Mouse (Mus musculus) liver, postnatal 0 days (tissue): ENCODE data around the gene Gm21985.
A peak's percentile ranks its signal among the peaks of the same experiment; 100 is the strongest.

Experiments used
- CTCF ChIP-seq: sonication (generic); IDR thresholded peaks from 2 replicates; pipeline ENCODE4 v1.5.1; 2016; ENCODE audit warnings: antibody characterized with exemption, low read depth
- EP300 ChIP-seq: IDR thresholded peaks from 2 replicates; pipeline ENCODE4 v1.6.1; 2016; ENCODE audit warnings: antibody characterized with exemption, low read depth, mild to moderate bottlenecking

DNA sequence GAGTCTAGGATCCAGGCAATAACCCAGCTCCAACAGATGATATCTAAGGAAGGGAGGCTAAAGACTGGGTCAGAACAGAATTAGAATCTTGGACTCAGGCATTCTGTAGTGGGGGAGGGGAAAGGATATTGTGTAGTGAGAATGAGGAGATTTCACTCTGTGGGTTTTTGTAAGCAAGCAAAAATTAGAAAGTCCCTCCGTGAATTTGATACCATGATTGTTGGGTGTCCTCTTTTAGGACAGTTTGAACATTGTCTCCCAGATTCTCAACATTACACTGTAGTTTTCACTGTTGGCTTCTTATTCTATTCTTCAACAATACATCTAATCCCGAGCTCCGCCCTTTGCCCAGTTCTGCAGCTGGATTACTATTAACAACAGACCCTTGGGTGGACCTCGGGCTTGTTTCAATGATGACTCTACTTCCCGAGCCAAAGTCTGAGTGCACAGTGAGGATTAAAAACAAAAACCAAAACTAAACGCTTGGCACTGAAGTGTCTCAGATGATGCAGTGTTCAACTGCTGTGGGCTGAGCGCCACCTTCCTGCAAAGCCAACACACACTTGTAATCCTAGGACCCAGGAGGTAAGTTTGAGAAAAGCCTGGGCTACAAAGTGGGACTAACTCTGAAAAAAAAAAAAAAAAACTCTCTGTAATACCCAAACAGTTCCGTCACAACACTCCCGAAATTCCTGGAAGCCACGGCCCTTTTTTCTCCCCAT, 6.7 kb upstream of the Gm21985 start, which contains the start of gene Nutm1:
- TF ChIP-seq CTCF: peak; percentile 33; the same call in 1 of the 2 replicates
- no peak for TF ChIP-seq EP300
